Mouse (Mus musculus): ENCODE data around the gene Olfr319.
"Not testable (repeated sequence)": the region's sequence is repeated elsewhere in the genome, so short reads cannot be mapped to it uniquely, and the experiment has no call there.

DNA sequence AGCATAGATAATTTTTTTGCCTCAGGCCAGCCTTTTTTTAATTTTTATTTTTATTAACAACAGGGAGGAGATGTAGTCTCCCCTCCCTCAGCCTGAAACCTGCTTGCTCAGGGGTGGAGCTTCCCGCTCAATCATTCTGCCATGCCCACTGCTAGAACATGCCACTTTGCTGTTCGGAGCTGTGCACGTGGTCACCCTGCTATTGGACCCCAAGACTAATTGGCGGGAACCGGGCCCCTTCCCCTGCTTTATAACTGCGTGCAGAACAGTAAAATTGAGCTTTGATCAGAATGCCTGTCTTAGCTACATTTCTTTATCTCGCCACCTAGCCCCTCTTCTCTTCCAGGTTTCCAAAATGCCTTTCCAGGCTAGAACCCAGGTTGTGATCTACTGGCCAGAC is 18.8 kb downstream of the Olfr319 start:
- TF ChIP-seq CTCF, POLR2A (IDR thresholded peaks at IDR 0.05; ENCODE audit: extremely low read depth, insufficient read depth, low read length): not testable (repeated sequence)
